16 mouse cellular contexts compared by ENCODE assay signal in genomic region chr2:92360186-92360823, GRCm38 (mm10). TPM values are rescaled to one million over a fixed set of nuclear protein-coding genes. Genes with fewer than 3 reads are reported as not detected.
A peak's percentile ranks its signal among the peaks of the same experiment; 100 is the strongest.
DNase-seq lines count a peak whose midpoint lies in the region; ATAC-seq and TF ChIP-seq lines count a peak whose summit lies in the region.
"Had no signal": no experiment of that assay in that cellular context is flagged by ENCODE, and none has a peak within 500 bp of the region (broad histone marks: within the 10 kb centered on the region; RNA-seq: fewer than 3 reads in every experiment).

No protein-coding gene starts in this region.

- H3K4me3 ChIP-seq in kidney, embryonic 14.5 days (ENCODE audit: low read length), result no peak overlapping the region
- no peak overlapping the region for H3K4me3 ChIP-seq in kidney, adult 2 months (ENCODE audit: insufficient read depth, low read depth, low read length)
- no peak overlapping the region for H3K4me3 ChIP-seq in midbrain, postnatal 0 days (ENCODE audit: low read depth, low read length)
- no peak overlapping the region for H3K4me3 ChIP-seq in midbrain, embryonic 15.5 days
- H3K4me3 ChIP-seq in neural tube, embryonic 13.5 days, result no peak overlapping the region
- H3K4me3 ChIP-seq: embryonic facial prominence, embryonic 10.5 days; heart, adult 2 months; midbrain, embryonic 13.5 days had no signal

- peak; percentile 36; the same call in 1 of the 2 replicates for ATAC-seq in kidney, embryonic 14.5 days (ENCODE audit: low FRiP score, low TSS enrichment)
- no peak for ATAC-seq in midbrain, postnatal 0 days (ENCODE audit: low FRiP score)
- ATAC-seq in midbrain, embryonic 15.5 days (replicated peaks), result no peak
- ATAC-seq in neural tube, embryonic 13.5 days (ENCODE audit: low read depth), result peak; percentile 86
- ATAC-seq: activated CD4-positive, CD25-positive, alpha-beta regulatory T cell, adult 4 months; midbrain, embryonic 13.5 days had no signal

- H3K27me3 ChIP-seq in kidney, embryonic 14.5 days (ENCODE audit: control insufficient read depth, insufficient read depth, low read length), result no peaks in the 10 kb centered on the region
- H3K27me3 ChIP-seq in kidney, adult 2 months (replicated peaks; ENCODE audit: control insufficient read depth, insufficient read depth, low read length), result no peaks in the 10 kb centered on the region
- H3K27me3 ChIP-seq in midbrain, postnatal 0 days (ENCODE audit: insufficient read depth, low read length), result no peaks in the 10 kb centered on the region
- H3K27me3 ChIP-seq in midbrain, embryonic 15.5 days (replicated peaks), result no peaks in the 10 kb centered on the region
- H3K27me3 ChIP-seq in neural tube, embryonic 13.5 days, result no peaks in the 10 kb centered on the region
- H3K27me3 ChIP-seq: midbrain, embryonic 13.5 days had no signal

- peak; percentile 36 for DNase-seq in cerebellum, adult 11-12 months
- DNase-seq in cerebellum, adult 9-11 months, result no peak
- DNase-seq in kidney, adult 2 months, result no peak
- peak; percentile 64 for DNase-seq in midbrain, postnatal 0 days (ENCODE audit: low spot score)
- DNase-seq in urinary bladder, postnatal 14 days (ENCODE audit: low spot score), result no peak
- DNase-seq: heart, adult 2 months; right cerebral cortex, postnatal 25 days; thymus, postnatal 4 days had no signal

- no peak overlapping the region for H3K27ac ChIP-seq in kidney, embryonic 14.5 days (ENCODE audit: low read depth, low read length)
- no peak overlapping the region for H3K27ac ChIP-seq in kidney, adult 2 months (ENCODE audit: insufficient read depth, low read depth, low read length)
- no peak overlapping the region for H3K27ac ChIP-seq in midbrain, postnatal 0 days (ENCODE audit: low read depth, low read length)
- H3K27ac ChIP-seq in midbrain, embryonic 15.5 days, result no peak overlapping the region
- peak overlapping the region; percentile 83 for H3K27ac ChIP-seq in neural tube, embryonic 13.5 days (replicated peaks)
- H3K27ac ChIP-seq: embryonic facial prominence, embryonic 10.5 days; heart, adult 2 months; midbrain, embryonic 13.5 days had no signal

- H3K9me3 ChIP-seq in kidney, embryonic 14.5 days (ENCODE audit: control insufficient read depth, low read length), result no peaks in the 10 kb centered on the region
- H3K9me3 ChIP-seq in midbrain, postnatal 0 days (ENCODE audit: low read length), result no peaks in the 10 kb centered on the region
- H3K9me3 ChIP-seq in midbrain, embryonic 15.5 days, result no peaks in the 10 kb centered on the region
- no peaks in the 10 kb centered on the region for H3K9me3 ChIP-seq in neural tube, embryonic 13.5 days
- H3K9me3 ChIP-seq: embryonic facial prominence, embryonic 10.5 days; midbrain, embryonic 13.5 days had no signal

- no peak for TF ChIP-seq POLR2A in kidney, adult 2 months (IDR thresholded peaks at IDR 0.05; ENCODE audit: low read depth, low read length)

- 61% methylated on average over 23 of the region's 25 CpGs for WGBS in kidney, embryonic 14.5 days
- 55% methylated on average over 25 of the region's 25 CpGs for WGBS in kidney, adult 2 months
- WGBS in midbrain, postnatal 0 days, result 62% methylated on average over 25 of the region's 25 CpGs
- 72% methylated on average over 25 of the region's 25 CpGs for WGBS in midbrain, embryonic 15.5 days
- 54% methylated on average over 25 of the region's 25 CpGs for WGBS in neural tube, embryonic 13.5 days

- peaks cover 69% of the 10 kb centered on the region for H3K36me3 ChIP-seq in kidney, embryonic 14.5 days (ENCODE audit: control insufficient read depth, insufficient read depth, low read length)
- no peaks in the 10 kb centered on the region for H3K36me3 ChIP-seq in kidney, adult 2 months (ENCODE audit: control insufficient read depth, insufficient read depth, low read length)
- H3K36me3 ChIP-seq in midbrain, postnatal 0 days (ENCODE audit: insufficient read depth, low read length), result peaks cover 54% of the 10 kb centered on the region
- H3K36me3 ChIP-seq in midbrain, embryonic 15.5 days (replicated peaks), result peaks cover 37% of the 10 kb centered on the region; the same call in 1 of the 2 replicates
- peaks cover 78% of the 10 kb centered on the region for H3K36me3 ChIP-seq in neural tube, embryonic 13.5 days

- no peak overlapping the region for H3K4me2 ChIP-seq in kidney, embryonic 14.5 days (replicated peaks; ENCODE audit: low read depth, low read length)
- H3K4me2 ChIP-seq in midbrain, postnatal 0 days (ENCODE audit: low read depth, low read length, poor library complexity, severe bottlenecking), result no peak overlapping the region
- no peak overlapping the region for H3K4me2 ChIP-seq in midbrain, embryonic 15.5 days
- H3K4me2 ChIP-seq in neural tube, embryonic 13.5 days, result no peak overlapping the region
- H3K4me2 ChIP-seq: midbrain, embryonic 13.5 days had no signal

- H3K9ac ChIP-seq in kidney, embryonic 14.5 days (ENCODE audit: low read depth, low read length), result no peak overlapping the region
- H3K9ac ChIP-seq in midbrain, postnatal 0 days (replicated peaks; ENCODE audit: low read length, poor library complexity, severe bottlenecking), result no peak overlapping the region
- no peak overlapping the region for H3K9ac ChIP-seq in midbrain, embryonic 15.5 days
- no peak overlapping the region for H3K9ac ChIP-seq in neural tube, embryonic 13.5 days
- H3K9ac ChIP-seq: midbrain, embryonic 13.5 days had no signal

- peaks cover 4% of the 10 kb centered on the region; the same call in 1 of the 2 replicates for H3K4me1 ChIP-seq in kidney, embryonic 14.5 days (ENCODE audit: control insufficient read depth, insufficient read depth, low read length)
- peaks cover 7% of the 10 kb centered on the region; the same call in 1 of the 2 replicates for H3K4me1 ChIP-seq in kidney, adult 2 months (ENCODE audit: control insufficient read depth, insufficient read depth, low read length)
- H3K4me1 ChIP-seq in midbrain, postnatal 0 days (ENCODE audit: insufficient read depth, low read length), result no peaks in the 10 kb centered on the region
- H3K4me1 ChIP-seq in midbrain, embryonic 15.5 days, result no peaks in the 10 kb centered on the region
- H3K4me1 ChIP-seq in neural tube, embryonic 13.5 days (replicated peaks), result peaks cover 15% of the 10 kb centered on the region
- H3K4me1 ChIP-seq: embryonic facial prominence, embryonic 10.5 days; midbrain, embryonic 13.5 days had no signal

- no peak for TF ChIP-seq CTCF in kidney, adult 2 months (conservative IDR thresholded peaks at IDR 0.05; ENCODE audit: insufficient read depth, insufficient read length, low read depth, low read length)
- TF ChIP-seq CTCF in midbrain, postnatal 0 days (IDR thresholded peaks at IDR 0.05), result no peak

RNA-seq across cellular contexts. Expression of gene Pex16, which starts 14.2 kb away (rescaled TPM):
- 21.3 and 22.7 TPM in 2 replicates for polyA plus RNA-seq in kidney, embryonic 14.5 days (2014; fragmentation: Nextera tagmentation; extraction: Ambion mirVana)
- 81.9 and 92.5 TPM in 2 replicates for polyA plus RNA-seq in kidney, adult 2 months (2012; rRNA removed)
- total RNA-seq in midbrain, postnatal 0 days (2014; rRNA removed), result 23.6 and 31.8 TPM in 2 replicates
- 43.4 and 51.5 TPM in 2 replicates for polyA plus RNA-seq in midbrain, postnatal 0 days (2015; fragmentation: Nextera tagmentation; extraction: Ambion mirVana)
- polyA plus RNA-seq in midbrain, embryonic 15.5 days (2015; fragmentation: Nextera tagmentation; extraction: Ambion mirVana), result 41.3 and 47.5 TPM in 2 replicates
- 31.6 and 35.0 TPM in 2 replicates for polyA plus RNA-seq in neural tube, embryonic 13.5 days (2015; fragmentation: Nextera tagmentation; extraction: Ambion mirVana)

RNA-seq across cellular contexts. Expression of gene Large2, which starts 14.4 kb away (rescaled TPM):
- polyA plus RNA-seq in kidney, embryonic 14.5 days (2014; fragmentation: Nextera tagmentation; extraction: Ambion mirVana), result 24.0 and 33.3 TPM in 2 replicates
- polyA plus RNA-seq in kidney, adult 2 months (2012; rRNA removed), result 54.1 and 70.7 TPM in 2 replicates
- total RNA-seq in midbrain, postnatal 0 days (2014; rRNA removed), result 1.4 TPM in 2 replicates
- 1.5 and 1.6 TPM in 2 replicates for polyA plus RNA-seq in midbrain, postnatal 0 days (2015; fragmentation: Nextera tagmentation; extraction: Ambion mirVana)
- polyA plus RNA-seq in midbrain, embryonic 15.5 days (2015; fragmentation: Nextera tagmentation; extraction: Ambion mirVana), result 1.5 and 1.9 TPM in 2 replicates
- polyA plus RNA-seq in neural tube, embryonic 13.5 days (2015; fragmentation: Nextera tagmentation; extraction: Ambion mirVana), result 0.74 and 1.4 TPM in 2 replicates
- total RNA-seq: heart, adult 2 months; heart, postnatal 36 days; MEL had no signal
- polyA plus RNA-seq: activated CD4-positive, CD25-positive, alpha-beta regulatory T cell, adult 4 months had no signal

RNA-seq across cellular contexts. Expression of gene 1700029I15Rik, which starts 22.0 kb away (rescaled TPM):
- 2.1 and 2.5 TPM in 2 replicates for polyA plus RNA-seq in kidney, embryonic 14.5 days (2014; fragmentation: Nextera tagmentation; extraction: Ambion mirVana)
- polyA plus RNA-seq in kidney, adult 2 months (2012; rRNA removed), result 4.3 and 5.3 TPM in 2 replicates
- total RNA-seq in midbrain, postnatal 0 days (2014; rRNA removed), result 0.76 and 8.6 TPM in 2 replicates
- polyA plus RNA-seq in midbrain, postnatal 0 days (2015; fragmentation: Nextera tagmentation; extraction: Ambion mirVana), result 3.1 and 4.7 TPM in 2 replicates
- 7.6 and 8.4 TPM in 2 replicates for polyA plus RNA-seq in midbrain, embryonic 15.5 days (2015; fragmentation: Nextera tagmentation; extraction: Ambion mirVana)
- polyA plus RNA-seq in neural tube, embryonic 13.5 days (2015; fragmentation: Nextera tagmentation; extraction: Ambion mirVana), result 6.4 TPM in 2 replicates

RNA-seq across cellular contexts. Expression of gene Mapk8ip1, which starts 40.8 kb away (rescaled TPM):
- 15.6 and 20.8 TPM in 2 replicates for polyA plus RNA-seq in kidney, embryonic 14.5 days (2014; fragmentation: Nextera tagmentation; extraction: Ambion mirVana)
- 41.5 and 49.3 TPM in 2 replicates for polyA plus RNA-seq in kidney, adult 2 months (2012; rRNA removed)
- total RNA-seq in midbrain, postnatal 0 days (2014; rRNA removed), result 286 and 357 TPM in 2 replicates
- polyA plus RNA-seq in midbrain, postnatal 0 days (2015; fragmentation: Nextera tagmentation; extraction: Ambion mirVana), result 176 and 178 TPM in 2 replicates
- polyA plus RNA-seq in midbrain, embryonic 15.5 days (2015; fragmentation: Nextera tagmentation; extraction: Ambion mirVana), result 155 and 165 TPM in 2 replicates
- polyA plus RNA-seq in neural tube, embryonic 13.5 days (2015; fragmentation: Nextera tagmentation; extraction: Ambion mirVana), result 138 and 152 TPM in 2 replicates

Comparison
In these comparisons a context has a peak if more than half of its experiments do, and no peak if none do; other contexts are left out.
1. DNase-seq: peak in cerebellum, adult 11-12 months (single experiment) and midbrain, postnatal 0 days (single experiment); none in cerebellum, adult 9-11 months (single experiment), kidney, adult 2 months (single experiment) and urinary bladder, postnatal 14 days (single experiment).
2. ATAC-seq: peak in kidney, embryonic 14.5 days (single experiment) and neural tube, embryonic 13.5 days (single experiment); none in midbrain, postnatal 0 days (single experiment) and midbrain, embryonic 15.5 days (single experiment).